Mouse (Mus musculus) macrophage (primary cell): ENCODE results near the gene Rxrb. TPM values are rescaled to one million over a fixed set of nuclear protein-coding genes. Genes with fewer than 3 reads are reported as not detected.
"Not testable (repeated sequence)": the region's sequence is repeated elsewhere in the genome, so short reads cannot be mapped to it uniquely, and the experiment has no call there.

Experiments used
- H3K27ac ChIP-seq: fragments of 350-480 bp; formaldehyde crosslinking; 2 replicates; pipeline ENCODE4 v1.9.0; 2021
- H3K36me3 ChIP-seq: fragments of 350-480 bp; formaldehyde crosslinking; 2 replicates; pipeline ENCODE4 v1.9.0; 2021; ENCODE audit errors: inconsistent target
- H3K4me3 ChIP-seq: fragments of 350-480 bp; formaldehyde crosslinking; 2 replicates; pipeline ENCODE4 v1.9.0; 2021; ENCODE audit errors: inconsistent target
- H3K79me2 ChIP-seq: fragments of 350-480 bp; formaldehyde crosslinking; 2 replicates; pipeline ENCODE4 v1.9.0; 2021; ENCODE audit errors: inconsistent target
- WGBS: methylation state at CpG from one replicate; pipeline ENCODE4 v1.1.7; 2026; ENCODE audit warnings: inconsistent platforms; ENCODE audit not compliant: missing documents; 5-methylcytosine and 5-hydroxymethylcytosine counted together
- polyA plus RNA-seq: library from polyadenylated mRNA; stranded (reverse); fragments of 250-400 nt; gene quantifications from 3 replicates; pipeline ENCODE4 v1.2.4, GENCODE M21; 2018; ENCODE audit warnings: inconsistent platforms
- total RNA-seq, 78 experiments: library from RNA; depleted of rRNA; stranded (reverse); fragments of 250-400 nt; gene quantifications; 1 replicate in 9 of 78; 2 replicates in 24 of 78; 3 replicates in 43 of 78; 4 replicates in 2 of 78; pipeline ENCODE4 v1.2.4; 2018; ENCODE audit warnings: inconsistent platforms in 56 of 78

Rxrb gene
- total RNA-seq (2018; cell fraction: chromatin; rRNA removed), result 100 to 1,000 TPM in 1 of 26 experiments, 10 to 100 TPM in 25; 23.5 to 101 (median 45.8) TPM
- total RNA-seq (2018; cell fraction: cytosol; rRNA removed), result 10 to 100 TPM; 14.5 to 38.3 (median 25.9) TPM
- 10 to 100 TPM; 18.8 to 62.7 (median 32.1) TPM for total RNA-seq (2018; cell fraction: nucleus; rRNA removed)
- 15.5 to 33.4 TPM (median 20.0 TPM) in 3 replicates for polyA plus RNA-seq

DNA sequence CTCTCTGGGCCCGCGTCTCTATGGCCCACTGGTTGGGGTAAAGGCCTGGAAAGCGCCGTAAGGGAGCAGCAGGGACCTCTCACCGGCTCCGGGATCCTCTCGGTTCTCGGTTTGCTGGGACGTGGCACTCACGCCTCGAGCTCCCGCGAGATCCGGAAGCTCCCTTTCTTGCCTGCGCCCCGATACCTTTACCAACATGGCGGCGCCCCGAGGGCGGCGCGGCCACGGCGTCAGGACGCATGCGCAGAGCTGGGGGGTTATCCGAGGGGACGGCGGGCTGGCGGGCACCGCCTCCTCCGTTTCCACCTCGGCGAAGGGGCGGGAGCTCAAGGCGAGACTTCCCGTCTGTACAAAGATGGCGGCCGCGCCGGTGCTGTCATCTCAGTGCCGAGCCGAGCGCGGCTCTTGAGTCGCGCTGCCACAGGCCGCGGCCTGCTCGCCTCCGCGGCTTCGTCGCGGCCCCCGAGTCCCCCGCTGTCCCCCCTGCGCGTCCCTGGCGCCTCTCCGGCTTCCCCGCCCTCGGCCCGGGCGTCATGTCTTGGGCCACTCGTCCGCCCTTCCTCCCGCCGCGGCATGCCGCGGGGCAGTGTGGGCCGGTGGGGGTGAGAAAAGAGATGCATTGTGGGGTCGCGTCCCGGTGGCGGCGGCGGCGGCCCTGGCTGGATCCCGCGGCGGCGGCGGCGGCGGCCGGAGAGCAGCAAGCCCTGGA lies at the start of gene Rxrb, which contains the start of gene Slc39a7:
Gene Rxrb (plus strand): TSS at position 348 of the 709 bp plus-strand sequence.
Gene Slc39a7 (minus strand): TSS at position 218 of the 709 bp plus-strand sequence.
- 1% methylated on average over 73 of the region's 88 CpGs for WGBS
- Histone ChIP-seq H3K27ac (peak within 1 kb of the TSS; percentile 92), H3K79me2 (peaks cover 28% of the 10 kb centered on the region), H3K36me3 (peaks cover 34% of the 10 kb centered on the region), H3K4me3 (peak within 1 kb of the TSS; percentile 96)

DNA sequence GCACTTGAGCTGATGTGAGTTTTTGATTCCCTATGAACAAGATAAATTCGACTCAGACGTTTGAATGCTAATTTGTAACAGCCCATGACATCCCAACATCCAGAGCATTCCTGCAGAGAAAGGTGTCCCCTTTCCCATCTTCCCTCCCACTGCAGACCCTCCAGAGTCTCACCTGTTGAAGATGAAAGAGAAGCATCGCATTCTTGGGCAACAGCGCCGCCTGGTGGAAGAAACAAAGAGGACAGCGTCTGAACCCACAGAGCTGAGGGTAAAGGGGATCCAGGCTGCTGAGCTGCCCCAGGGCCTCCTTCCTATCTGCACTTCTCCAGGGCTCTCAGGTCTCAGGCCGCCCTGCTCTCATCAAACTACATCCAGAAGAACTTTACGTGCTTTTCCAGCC lies 49.5 kb upstream of the Rxrb start:
- H3K27ac ChIP-seq, result peak overlapping the region; percentile 89; the same call in 1 of the 2 replicates
- WGBS, result 12% methylated on average over 8 of the region's 8 CpGs
- H3K79me2 ChIP-seq, result peaks cover 12% of the 10 kb centered on the region; the same call in 1 of the 2 replicates
- not testable (repeated sequence) for H3K36me3 ChIP-seq
- peak overlapping the region; percentile 54; the same call in 1 of the 2 replicates for H3K4me3 ChIP-seq

DNA sequence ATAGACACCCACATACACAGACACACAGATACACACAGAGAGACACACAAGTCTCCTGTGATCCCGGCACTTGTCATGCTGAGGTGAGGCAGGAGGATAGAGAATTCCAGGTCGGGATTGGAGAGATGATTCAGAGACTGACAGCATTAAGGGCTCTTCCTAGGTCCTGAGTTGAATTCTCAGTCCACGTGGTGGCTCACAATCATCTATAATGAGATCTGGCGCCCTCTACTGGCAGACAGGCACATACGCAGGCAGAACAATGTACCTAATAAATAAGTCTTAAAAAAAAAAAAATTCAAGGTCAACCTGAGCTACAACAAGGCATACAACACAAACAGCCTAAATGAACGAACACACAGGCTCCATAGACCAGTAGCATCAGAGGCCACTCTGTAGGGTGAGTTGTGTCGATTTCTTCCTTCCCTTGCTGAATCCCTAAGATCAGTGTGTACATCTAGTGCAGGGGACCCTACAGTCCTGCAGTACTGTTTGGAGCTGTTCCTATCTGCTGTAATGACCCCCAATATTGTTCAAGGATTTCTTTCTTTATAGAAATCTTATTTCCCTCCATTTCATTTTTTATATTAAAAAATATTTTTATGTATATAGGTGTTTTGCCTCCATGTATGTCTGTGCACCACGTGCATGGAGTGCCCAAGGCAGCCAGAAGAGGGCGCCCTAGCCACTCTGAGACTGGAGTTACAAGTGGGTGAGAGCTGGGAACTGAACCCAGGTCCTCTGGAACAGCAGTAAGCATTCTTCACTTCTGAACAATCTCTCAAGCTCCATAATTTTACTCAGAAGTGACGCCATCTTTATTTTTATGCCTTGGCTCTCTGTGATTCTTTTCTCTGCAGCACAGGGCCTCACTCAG lies 39.6 kb upstream of the Rxrb start:
- H3K4me3 ChIP-seq, result no peak overlapping the region
- WGBS, result 37% methylated on average over 10 of the region's 10 CpGs
- peaks cover 14% of the 10 kb centered on the region; the same call in 1 of the 2 replicates for H3K36me3 ChIP-seq
- H3K27ac ChIP-seq, result no peak overlapping the region
- no peaks in the 10 kb centered on the region for H3K79me2 ChIP-seq

DNA sequence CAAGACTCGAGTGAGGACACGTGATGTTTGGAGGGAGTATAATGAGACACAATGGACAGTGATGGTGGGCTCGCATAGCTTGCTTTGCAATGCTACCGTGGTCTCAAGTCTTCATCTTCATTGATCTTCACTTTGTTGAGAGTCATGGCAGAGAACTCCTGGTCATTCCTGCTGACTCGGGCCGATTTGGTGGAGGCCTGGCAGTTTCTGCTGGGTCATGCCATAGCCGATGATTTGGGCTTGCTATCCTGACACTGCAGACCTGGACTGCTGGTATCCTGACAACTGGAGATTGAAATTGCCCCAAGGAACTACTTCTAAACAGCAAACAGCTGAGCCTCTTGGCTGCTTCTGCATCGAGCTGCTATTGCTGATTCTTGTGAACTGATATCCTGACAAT lies 36.7 kb upstream of the Rxrb start:
- no peak overlapping the region for H3K27ac ChIP-seq
- peaks cover 27% of the 10 kb centered on the region; the same call in 1 of the 2 replicates for H3K36me3 ChIP-seq
- 92% methylated on average over 8 of the region's 8 CpGs for WGBS
- H3K4me3 ChIP-seq, result no peak overlapping the region
- peaks cover 24% of the 10 kb centered on the region; the same call in 1 of the 2 replicates for H3K79me2 ChIP-seq

DNA sequence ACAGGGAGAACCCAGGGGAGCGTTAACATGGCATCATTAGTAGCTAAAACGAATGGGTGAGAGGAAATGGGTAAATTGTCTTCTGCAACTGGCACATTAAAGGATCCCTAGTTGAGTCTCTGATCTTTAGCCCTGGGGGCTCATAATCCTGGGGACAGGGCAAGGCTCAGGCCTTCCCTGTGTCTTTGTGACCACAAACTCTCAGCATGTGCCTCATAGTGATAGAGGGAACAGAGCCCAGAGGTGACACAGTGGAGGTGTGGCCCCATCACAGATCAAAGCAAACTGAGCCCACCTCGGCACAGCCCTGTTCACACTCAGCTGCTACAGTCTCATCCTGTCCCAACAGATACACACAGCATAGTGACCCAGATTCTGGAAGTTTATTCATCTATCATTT lies 36.0 kb upstream of the Rxrb start:
- Histone ChIP-seq H3K79me2 (peaks cover 24% of the 10 kb centered on the region; the same call in 1 of the 2 replicates), H3K36me3 (peaks cover 27% of the 10 kb centered on the region; the same call in 1 of the 2 replicates), H3K4me3 (no peak overlapping the region), H3K27ac (no peak overlapping the region)
- 82% methylated on average over 3 of the region's 3 CpGs for WGBS

DNA sequence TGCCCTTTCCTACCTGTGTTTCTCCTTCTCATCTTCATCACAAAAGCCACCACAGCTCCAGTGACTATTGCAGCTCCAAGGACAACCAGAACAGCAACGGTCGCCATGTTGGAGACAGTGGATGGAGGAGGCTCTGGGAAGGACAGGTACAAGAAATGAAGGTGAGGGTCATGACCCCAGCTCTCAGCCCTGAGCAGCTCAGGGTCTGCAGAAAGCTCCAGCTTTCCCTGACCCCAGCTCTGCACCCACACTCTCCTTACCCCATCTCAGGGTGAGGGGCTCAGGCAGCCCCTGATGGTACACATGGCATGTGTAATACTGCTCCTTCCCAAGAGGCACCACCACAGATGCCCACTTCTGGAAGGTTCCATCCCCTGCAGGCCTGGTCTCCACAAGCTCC lies 34.6 kb upstream of the Rxrb start:
- Histone ChIP-seq H3K36me3 (peaks cover 27% of the 10 kb centered on the region; the same call in 1 of the 2 replicates), H3K79me2 (peaks cover 24% of the 10 kb centered on the region; the same call in 1 of the 2 replicates)
- not testable (repeated sequence) for H3K27ac ChIP-seq, H3K4me3 ChIP-seq
- 96% methylated on average over 2 of the region's 2 CpGs for WGBS

DNA sequence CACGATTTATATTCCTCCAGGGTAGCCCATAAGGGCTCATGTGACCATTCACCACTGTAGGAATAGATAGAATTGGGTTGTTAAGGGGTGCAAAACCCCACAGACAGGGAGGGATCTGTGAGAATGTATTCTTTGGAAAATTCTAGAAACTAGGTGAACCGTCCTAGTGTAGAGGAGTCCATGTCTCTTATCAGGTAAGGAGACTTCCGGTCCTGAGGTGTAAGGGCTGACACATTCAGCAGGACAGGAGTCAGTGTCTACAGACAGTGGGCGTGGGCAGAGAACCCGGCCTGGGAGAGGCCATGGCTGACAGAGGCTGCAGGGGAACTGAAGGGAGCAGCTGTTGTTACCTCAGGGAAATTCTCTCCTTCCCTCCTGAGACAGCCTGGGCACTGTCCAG lies 32.9 kb upstream of the Rxrb start:
- Histone ChIP-seq H3K36me3 (peaks cover 27% of the 10 kb centered on the region; the same call in 1 of the 2 replicates), H3K4me3 (peak overlapping the region; percentile 70), H3K79me2 (peaks cover 24% of the 10 kb centered on the region; the same call in 1 of the 2 replicates)
- 22% methylated on average over 4 of the region's 5 CpGs for WGBS
- not testable (repeated sequence) for H3K27ac ChIP-seq

DNA sequence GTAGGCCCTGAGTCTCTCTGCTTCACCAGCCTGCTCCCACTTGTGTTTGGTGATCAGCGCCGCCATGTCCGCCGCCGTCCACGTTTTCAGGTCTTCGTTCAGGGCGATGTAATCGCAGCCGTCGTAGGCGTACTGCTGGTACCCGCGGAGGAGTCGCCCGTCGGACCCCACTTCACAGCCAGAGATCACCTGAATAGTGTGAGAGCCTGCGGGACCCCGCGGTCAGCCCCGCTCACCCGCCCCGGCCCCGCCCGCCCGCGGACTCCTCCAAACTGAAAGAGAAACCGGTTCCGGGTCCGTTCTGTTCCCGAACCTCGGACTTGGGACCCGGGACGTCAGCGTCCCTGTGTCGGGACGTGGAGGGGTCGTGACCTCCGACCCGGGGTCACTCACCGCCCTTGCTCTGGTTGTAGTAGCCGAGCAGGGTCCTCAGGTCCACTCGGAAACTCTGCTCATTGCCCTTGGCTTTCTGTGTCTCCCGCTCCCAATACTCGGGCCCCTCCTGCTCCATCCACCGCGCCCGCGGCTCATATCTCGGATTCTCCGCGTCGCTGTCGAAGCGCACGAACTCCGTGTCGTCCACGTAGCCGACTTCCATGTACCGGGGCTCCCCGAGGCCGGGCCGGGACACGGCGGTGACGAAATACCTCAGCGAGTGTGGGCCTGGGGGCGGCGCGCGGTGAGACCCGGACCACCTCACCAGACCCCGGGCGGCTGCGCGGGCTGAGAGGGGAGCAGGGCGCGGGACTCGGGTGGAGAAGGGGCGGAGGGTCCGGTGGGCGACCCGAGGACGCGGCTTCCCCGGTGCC lies 32.1 kb upstream of the Rxrb start:
- peak overlapping the region; percentile 70 for H3K4me3 ChIP-seq
- H3K79me2 ChIP-seq, result peaks cover 24% of the 10 kb centered on the region; the same call in 1 of the 2 replicates
- H3K27ac ChIP-seq, result peak overlapping the region; percentile 73
- H3K36me3 ChIP-seq, result peaks cover 27% of the 10 kb centered on the region; the same call in 1 of the 2 replicates
- under 1% methylated on average over 69 of the region's 87 CpGs for WGBS

DNA sequence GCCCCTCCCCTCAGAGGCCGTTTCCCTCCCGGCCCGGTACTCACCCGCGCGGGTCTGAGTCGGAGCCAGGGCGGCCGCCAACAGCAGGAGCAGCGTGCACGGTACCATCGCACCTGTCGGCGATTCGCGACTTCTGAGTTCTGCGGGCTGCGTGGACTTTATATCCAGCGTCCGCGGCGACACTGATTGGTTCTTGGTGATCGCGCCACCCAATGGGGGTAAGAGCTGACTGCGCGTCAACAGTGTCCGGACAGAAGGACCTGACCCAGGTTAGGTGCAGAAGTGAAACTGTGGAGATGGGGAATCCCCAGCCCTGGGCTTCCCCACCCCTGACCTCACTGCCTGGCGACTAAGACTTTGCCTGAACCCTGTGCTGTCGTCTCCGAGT lies 31.5 kb upstream of the Rxrb start, which contains the start of gene H2-K1:
Gene H2-K1 (minus strand): TSS at position 198 of the 388 bp plus-strand sequence.
- H3K79me2 ChIP-seq, result peaks cover 24% of the 10 kb centered on the region; the same call in 1 of the 2 replicates
- peak within 1 kb of the TSS; percentile 78 for H3K27ac ChIP-seq
- WGBS, result 0% methylated on average over 30 of the region's 30 CpGs
- H3K4me3 ChIP-seq, result peak within 1 kb of the TSS; percentile 70
- H3K36me3 ChIP-seq, result peaks cover 27% of the 10 kb centered on the region; the same call in 1 of the 2 replicates

DNA sequence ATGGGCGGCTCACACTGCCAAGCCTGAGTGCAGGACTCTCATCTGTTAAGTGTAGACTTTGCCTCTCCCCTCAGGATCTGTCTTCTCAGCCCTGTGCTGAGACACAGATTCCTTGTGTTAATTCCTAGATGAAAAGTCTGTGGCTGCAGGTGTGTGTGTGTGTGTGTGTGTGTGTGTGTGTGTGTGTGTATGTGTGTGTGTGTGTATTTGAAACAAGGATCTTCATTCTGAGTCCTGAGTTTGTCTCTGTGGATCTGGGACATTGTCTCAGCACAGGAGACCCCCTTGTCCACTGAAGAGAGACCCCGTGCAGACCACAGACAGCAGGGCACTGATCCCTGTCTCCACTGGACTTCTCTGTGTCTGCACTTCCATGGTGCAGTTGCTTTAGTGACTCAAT lies 30.8 kb upstream of the Rxrb start:
- Histone ChIP-seq H3K4me3 (peak overlapping the region; percentile 70), H3K79me2 (peaks cover 24% of the 10 kb centered on the region; the same call in 1 of the 2 replicates), H3K27ac (peak overlapping the region; percentile 78), H3K36me3 (peaks cover 25% of the 10 kb centered on the region; the same call in 1 of the 2 replicates)
- 25% methylated on average over 2 of the region's 2 CpGs for WGBS

DNA sequence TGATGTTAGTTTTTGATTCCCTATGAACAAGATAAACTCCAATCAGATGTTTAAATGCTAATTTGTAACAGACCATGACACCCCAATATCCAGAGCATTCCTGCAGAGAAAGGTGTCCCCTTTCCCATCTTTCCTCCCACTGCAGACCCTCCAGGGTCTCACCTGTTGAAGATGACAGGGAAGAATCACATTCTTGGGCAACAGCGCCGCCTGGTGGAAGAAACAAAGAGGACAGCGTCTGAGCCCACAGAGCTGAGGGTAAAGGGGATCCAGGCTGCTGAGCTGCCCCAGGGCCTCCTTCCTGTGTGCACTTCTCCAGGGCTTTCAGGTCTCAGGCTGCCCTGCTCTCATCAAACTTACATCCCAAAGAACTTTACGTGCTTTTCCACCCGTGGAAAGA lies 28.2 kb upstream of the Rxrb start:
- Histone ChIP-seq H3K4me3 (no peak overlapping the region), H3K27ac (no peak overlapping the region), H3K79me2 (peaks cover 14% of the 10 kb centered on the region; the same call in 1 of the 2 replicates), H3K36me3 (no peaks in the 10 kb centered on the region)
- WGBS, result 0% methylated on average over 4 of the region's 5 CpGs

DNA sequence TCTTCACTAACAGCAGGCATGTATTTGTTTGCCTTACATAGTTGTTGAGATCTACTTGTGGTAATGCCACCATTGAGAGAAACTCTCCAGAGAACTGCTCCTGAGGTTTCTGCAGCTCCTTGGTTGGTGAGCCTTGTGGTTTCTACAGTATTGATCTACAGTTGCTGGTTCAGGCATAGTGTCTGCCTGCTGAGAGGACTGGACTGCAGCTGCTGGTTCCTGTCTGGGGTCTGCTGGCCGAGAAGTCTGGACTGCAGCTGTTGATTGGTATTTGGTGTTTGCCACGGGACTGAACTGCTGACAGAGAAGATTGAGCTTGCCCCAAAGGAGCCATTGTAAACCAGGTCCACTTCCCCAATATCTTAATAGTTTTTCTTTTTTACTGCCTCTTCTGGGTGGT lies 25.0 kb upstream of the Rxrb start:
- no peak overlapping the region for H3K27ac ChIP-seq
- H3K4me3 ChIP-seq, result no peak overlapping the region
- WGBS, result 85% methylated on average over 2 of the region's 2 CpGs
- H3K79me2 ChIP-seq, result no peaks in the 10 kb centered on the region
- H3K36me3 ChIP-seq, result no peaks in the 10 kb centered on the region

DNA sequence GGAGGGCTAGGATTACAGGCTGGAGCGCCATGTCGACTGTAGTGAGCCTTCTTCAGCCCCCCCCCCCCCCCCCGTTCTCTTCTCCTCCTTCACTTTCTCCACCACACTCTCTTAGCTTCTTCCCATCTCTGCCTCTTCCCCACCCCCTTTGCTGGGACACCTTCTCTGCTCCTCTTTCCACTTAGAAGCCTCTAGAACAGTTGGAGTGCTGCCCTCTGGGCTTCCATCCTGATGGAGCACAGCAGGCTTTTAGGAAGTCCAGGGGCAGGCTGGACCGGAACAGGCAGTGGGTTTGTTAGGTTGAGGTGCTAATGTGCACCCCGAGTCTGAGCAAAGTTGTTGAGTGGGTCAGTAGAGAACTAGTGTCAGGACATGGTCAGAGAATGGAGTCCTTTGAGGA lies 21.5 kb upstream of the Rxrb start:
- Histone ChIP-seq H3K4me3 (no peak overlapping the region), H3K27ac (no peak overlapping the region), H3K79me2 (no peaks in the 10 kb centered on the region), H3K36me3 (no peaks in the 10 kb centered on the region)
- WGBS, result 83% methylated on average over 4 of the region's 5 CpGs
